Mouse (Mus musculus) gastrocnemius, adult 8-10 months (tissue): ENCODE results near the gene Epn2. TPM values are rescaled to one million over a fixed set of nuclear protein-coding genes. Genes with fewer than 3 reads are reported as not detected.

Experiments used
- DNase-seq, 2 experiments: peaks; one replicate each; pipeline ENCODE4 v3.0.0; 2022; ENCODE audit warnings: low spot score in 2 of 2
- total RNA-seq, 4 experiments: library from RNA; stranded (reverse); gene quantifications; 2 replicates each; pipeline ENCODE4 v1.2.4; 2022

Gene Epn2
- total RNA-seq, 4 experiments from 2014 or later, result 18.3 to 23.2 (median 21.5) TPM

DNA sequence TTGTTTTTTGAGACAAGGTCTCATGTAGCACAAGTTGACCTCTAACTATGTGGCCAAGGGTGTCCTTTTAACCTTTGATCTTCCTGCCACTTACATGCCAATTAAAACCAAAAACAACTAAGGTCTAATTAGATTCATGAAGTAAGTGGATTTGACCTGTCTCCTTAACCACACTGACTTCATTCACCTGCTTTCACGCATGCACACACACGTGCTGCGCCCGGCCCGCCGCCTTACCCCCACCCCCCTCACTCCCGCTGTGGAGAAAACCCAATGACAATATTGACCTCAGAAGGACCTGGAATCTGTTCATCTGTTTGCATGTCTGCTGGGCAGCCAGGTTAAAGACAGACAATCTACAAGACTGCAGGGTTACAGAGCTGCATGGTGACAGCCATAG is 38.8 kb downstream of the Epn2 start:
- no peak for DNase-seq

DNA sequence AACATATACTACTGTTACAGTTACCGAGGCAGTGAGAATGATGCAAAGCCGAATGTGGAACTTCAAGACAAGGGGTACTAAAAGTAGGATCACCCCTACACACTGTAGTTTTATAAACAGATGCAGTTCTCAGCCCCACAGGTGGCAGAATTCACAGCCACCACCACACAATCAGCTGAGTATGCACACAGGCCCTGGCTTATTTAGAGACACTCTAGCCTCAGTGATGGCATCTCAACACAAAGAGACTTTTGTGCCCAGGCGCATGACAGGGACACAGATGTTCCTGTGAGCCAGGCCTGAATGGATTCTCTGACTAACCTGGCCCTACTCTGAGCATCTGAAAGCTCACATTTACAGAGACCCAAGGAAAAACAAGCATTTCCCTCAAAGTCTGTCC is 42.1 kb downstream of the Epn2 start:
- DNase-seq, result no peak

DNA sequence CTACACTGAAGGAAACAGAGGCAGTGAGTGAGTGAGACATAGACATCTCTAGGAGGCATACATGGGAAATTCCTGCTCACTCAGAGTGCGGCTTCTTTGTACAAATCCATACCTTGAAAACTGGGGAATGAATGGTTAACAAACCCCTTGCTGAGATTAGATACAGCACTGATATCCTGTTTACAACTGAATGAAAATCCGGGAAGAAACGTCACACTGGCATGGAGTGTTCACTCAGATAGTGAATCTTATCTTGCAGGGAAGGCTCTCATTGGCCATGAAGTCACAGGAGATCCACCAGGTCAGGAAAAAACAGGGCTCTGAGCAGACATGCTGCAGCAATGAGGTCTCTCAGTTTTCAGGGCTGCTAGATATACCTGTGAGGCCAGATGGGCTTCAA is 42.5 kb downstream of the Epn2 start:
- no peak for DNase-seq

DNA sequence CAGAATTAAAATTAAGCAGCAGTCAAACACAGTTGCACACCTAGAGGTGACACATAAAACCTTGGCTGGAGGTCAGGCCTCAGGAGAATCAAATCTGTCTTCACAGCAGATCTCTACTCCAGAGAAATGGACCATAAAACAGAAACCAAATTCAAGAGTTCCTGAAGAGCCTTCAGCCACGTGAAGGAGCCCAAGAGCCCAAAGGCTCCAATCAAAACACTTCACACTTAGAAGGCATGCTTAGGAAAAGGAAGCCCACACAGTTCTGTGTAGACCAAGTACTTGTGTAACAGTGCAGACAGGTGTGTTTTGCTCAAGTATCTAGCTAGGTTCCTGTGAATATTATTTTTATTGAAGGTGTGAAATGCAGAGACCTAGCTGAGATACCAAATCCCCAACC is 44.0 kb downstream of the Epn2 start:
- no peak for DNase-seq

DNA sequence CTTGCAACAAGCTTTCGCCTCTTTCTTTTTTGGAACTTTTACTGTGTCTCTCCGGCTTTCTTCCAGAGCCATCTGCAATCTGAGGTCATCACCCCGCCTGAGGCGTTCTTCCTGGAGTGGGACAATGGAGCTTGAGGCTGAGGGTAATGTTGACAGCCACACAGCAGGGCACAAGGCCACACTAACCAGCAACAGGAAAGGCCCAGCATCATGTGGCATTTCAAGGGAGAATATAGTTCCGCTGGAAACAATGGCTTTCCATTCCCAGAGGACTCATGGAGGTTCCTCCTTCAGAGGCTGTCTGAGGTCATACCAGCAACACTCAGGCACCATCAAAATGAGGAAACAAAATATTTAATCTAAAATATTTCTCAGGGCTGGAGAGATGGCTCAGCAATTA is 45.9 kb downstream of the Epn2 start:
- DNase-seq, result no peak

DNA sequence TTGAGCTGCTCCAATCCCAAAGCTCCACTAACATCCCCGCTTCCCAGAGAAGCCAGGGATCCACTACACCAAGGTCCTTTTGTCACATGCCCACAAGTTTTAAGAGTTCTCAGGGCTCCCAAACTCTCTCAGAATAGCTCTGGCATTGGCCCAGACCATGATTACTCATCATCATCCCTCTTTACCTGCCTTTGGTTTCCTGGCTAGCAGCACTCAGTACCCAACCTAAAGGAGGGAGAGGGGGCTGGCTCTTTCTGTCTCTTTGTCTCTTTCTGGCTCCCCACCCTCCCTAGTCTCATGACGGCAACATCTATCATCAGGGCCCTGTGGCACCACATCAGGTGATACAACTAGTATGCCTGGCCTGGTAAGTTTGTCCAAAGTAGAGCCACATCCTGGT is 46.7 kb downstream of the Epn2 start:
- no peak for DNase-seq

DNA sequence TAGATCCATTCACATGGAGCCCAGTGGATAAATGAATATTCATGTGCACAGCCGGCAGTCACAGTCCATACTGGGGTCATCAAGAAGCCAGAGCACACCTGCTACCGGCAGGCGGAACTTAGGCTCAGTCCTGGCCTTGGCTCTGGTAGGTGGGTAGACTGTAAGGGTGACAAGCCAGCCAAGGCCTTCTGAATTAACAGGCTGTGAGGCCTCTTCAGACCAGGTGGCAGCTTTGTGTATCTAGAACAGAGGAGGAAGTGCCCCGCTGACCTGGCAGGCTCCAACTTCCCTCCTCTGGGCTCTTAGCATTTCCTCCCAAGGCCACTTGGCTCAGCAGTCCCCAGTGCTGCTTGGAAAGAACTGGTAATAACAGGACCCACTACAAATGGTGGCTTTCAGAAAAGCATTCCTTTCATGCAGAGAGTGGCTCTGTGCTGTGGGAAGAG is 50.2 kb downstream of the Epn2 start:
- DNase-seq, result no peak

DNA sequence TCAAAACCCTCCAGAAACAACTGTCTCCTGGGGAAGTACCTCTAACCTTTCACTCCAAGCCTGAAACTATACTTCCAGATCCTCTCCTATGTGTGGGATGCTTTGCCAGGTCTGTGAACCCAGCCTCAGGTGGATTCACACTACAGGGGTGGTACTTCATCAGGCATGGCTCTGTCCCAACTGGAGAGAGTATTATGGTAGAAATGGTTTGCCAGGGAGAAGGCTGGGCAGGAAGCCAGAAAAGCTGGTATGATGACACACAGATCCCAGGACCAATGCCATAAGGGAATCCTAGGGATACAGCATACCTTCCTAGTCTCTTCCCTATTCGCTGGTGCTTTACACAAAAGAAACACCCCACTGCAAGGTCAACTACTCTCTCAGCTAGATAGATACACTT is 52.6 kb downstream of the Epn2 start:
- DNase-seq, result no peak

DNA sequence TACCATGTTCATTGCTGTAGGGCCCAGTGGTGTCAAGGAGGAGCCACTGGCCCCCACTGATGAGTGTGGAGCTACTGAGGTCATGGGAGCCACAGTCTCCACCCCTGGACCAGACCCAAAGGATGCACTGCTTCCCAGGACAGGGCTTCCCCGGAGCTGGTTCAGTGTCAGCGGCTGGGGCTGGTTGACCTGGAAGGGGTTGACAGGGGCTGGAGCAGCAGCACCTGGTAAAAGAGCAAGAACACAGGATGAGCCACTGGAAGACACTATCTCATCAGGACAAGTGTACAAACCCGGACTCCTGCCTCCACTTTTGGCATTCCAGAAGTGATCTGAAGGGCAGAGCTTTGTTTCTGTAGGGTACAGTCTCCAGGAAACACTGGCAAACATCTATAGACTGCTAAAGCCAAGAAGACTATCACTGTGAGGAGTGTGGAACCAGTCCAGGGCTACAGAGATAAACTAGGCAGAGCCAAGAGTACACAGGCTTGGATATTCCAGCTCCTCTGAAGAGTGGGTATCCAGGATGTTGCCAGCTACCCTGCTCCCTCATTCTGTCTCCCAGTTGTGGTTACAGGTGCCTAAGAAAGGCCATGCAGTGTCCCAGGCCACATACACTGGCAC is 59.9 kb downstream of the Epn2 start:
- no peak for DNase-seq

DNA sequence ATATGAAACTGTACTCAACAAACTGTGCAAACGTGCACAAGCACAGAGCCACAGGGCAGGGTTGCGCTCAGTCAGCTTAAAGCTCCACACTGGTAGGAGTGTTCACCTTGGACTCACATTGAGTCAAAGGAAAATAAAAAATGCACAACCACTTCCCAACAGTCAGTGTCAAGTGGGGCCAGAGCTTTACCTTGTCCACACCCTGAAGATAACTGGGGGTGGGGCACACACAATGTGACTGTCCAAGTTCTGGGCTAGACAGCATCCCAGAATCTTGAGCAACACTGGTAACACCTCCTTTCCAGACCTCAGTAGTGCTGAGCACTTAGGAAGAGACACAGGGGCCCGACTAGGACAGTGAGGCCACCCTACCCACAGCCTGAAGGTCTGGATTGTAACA is 60.6 kb downstream of the Epn2 start:
- DNase-seq, result no peak

DNA sequence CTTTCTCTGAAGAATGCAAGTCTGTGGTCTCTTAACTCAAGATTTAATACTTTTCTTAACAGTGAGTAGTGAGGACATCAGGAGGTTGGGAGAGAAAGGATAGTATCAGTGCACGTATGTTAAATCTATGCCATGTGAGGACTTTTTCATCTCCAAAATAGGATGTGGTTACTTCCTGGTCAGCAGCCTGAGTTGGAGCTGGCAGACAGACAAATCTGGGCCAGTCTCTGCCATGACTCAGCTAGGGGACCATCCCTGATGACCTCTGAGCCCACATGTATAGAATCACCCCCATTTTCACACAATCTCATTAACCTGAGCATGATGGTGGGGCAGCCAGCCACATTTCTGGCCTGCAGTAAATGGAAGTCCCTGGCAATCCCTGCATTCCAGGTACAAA is 61.5 kb downstream of the Epn2 start:
- no peak for DNase-seq

DNA sequence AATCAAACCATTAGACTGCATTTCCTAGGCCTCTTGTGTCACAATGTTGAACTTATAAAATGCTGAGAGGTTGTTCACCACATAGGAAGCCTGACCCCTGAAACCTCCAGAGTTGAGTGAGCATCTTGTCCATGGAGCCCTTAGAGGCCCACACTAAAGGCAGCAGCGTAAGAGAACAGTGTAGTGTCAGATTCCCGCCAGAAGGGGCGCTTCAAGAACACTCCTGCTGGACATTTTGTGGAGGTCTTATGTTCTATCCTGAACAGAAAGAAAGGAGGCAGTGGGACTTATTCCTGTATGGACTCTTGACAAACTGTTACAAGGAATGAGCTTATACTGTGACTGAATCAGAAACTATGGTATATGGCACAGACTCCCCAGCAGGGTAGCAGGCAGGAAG is 64.5 kb downstream of the Epn2 start:
- DNase-seq, result no peak

DNA sequence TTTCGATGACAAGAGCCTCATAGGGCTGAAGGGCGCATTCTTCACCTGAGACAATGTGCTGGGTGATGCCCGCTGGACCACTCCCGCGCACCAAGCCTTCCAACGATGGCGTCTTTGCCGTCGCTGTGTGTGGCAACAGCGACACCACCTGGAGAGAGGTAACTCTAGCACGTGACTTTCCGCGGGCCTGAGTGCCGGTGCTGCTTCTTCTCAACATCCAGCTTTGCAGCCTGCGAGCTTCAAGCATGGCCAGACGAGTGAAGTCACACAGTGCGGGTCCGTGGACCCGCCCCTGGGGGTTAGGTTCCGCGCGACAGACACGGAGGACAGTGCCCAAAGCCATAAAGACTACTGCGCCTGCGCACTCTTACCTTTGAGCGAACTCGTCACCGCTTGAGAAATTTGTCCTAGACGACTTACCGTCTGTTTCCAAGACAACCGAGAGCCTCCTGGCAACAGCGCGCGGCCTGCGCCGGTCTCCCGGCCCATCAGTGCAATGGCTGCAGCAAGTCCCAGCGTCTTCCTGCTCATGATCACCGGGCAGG is 74.7 kb downstream of the Epn2 start, which contains the start of gene B9d1:
Gene B9d1, plus strand, starts transcription at position 432 of the 545 bp plus-strand sequence.
- DNase-seq, result peak; percentile 92 to 93

DNA sequence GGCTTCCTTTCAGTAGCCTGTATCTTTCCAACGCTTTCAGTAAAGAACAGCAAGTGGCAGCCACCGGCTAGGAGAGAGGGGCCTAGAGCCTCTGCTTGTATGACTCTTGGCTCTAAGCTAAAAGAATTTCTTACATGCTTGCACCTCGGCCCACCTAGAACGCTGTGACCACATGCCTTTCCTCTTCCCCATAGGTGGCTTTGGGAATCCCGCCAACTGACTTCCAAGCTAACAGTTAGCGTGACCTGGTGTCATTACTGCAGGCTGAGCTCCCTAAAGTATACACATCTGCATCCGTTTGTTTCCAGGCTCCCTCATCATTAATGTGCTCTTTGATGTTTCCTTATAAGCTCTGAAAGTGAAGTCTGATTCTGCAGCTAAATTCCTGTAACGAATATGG is 75.6 kb downstream of the Epn2 start:
- no peak for DNase-seq

DNA sequence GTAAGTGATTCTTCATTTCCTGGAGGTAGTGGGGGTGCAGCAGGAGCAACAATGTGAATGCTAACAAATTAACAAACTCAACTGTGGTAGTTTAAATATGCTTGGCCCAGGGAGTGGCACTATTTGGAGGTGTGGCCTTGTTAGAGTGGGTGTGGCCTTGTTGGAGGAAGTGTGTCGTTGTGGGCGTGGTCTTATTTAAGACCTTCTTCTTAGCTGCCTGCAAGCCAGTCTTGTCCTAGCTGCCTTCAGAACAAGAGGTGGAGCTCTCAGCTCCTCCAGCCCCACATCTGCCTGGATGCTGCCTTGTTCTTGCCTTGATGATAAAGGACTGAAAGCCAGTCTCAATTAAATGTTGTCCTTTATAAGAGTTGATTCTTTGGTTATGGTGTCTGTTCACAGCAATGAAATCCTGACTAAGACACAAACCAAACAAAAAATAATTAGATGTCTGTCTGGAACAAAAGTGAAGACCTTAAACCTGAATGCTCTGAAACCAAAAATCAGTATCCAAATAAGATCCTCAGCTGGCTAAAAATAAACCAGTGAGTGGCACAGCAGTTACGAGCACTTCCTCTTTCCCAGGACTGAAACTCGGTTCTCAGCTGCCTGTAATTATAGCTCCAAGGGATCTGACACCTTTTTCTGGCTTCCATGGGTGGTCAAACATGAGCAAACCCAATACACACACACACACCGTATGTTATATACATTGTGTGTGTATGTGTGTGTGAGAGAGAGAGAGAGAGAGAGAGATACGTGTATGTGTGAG is 80.6 kb downstream of the Epn2 start:
- DNase-seq, result no peak

DNA sequence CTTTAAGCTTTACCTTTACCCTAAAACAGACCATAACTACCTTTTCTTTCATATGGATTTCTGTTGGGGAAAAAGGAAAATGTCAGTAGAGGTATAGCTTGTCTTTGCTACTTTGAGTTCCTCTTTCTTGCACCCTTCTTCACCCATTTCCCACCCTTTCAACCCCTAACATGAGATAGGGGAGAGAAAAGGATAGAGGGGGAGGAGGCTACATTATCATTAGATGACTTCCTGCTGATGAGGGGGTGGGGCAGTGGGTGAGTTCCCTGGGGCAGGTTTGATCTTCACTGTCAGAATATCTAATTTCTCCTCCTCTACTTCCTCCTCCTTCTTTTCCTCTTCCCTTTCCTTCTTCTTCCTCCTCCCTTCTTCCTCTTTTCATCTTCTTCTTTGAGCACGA is 82.0 kb downstream of the Epn2 start:
- DNase-seq, result no peak

DNA sequence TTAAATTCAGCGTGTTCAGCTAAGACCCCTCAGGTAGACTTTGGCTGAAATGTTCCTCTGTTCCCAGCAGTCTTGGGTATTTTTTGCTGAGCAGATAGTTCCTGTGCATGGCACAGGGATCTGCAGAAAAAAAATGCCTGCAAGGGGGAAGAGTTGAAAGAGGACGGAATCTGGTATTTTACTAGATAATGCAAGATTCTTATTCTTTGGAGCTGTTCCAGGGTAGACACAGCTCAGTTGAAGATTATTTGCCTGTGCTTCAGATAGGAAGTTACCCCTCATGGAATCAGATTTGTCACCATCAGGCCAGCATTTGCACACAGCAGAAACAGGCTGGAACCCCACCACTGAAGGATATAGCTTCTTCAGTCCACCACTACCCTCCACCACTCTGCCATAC is 84.0 kb downstream of the Epn2 start:
- DNase-seq, result no peak

DNA sequence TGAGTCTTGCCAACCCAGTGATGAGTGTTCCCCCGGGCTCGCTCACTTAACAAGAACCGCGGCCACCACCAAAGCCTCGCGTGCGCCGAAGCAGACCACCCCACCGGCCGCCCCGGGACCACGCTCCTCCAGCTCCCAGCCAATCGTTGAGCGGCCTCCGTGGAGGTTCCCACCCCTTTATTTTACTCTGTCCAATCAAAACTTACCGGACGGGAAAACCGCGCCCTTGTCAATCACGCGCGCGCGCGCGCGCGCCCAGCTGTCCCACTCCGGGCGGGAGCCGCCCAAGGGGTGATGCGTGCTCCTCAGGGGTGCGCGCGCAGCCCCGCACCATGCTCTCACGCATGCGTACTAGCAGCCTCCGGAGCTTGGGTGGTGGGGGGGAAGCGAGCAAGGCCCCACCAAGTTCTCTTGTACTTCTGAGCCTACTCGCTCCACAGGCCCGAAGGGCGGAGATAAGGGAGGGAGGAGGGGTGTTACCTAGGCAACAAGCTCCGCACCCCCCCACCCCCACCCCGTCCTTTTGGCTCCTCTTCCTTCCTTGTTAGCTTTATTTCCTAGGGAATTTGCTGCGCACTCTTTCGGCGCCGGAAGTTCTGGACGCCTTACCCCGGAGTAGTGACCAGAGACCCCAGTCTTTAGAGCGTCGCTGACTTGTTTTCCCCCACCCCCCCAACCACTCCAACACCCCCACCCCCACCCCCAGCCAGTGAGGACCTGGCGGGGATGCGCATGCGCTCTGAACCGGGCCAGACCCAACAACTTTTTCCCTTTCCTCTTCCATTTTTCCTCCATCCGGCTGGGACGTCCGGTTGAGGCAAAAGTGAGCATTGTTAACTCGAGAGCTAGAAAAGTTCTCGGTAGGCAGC is 85.1 kb downstream of the Epn2 start, which contains the start of gene Mapk7:
Gene Mapk7, minus strand, starts transcription at position 278 of the 869 bp plus-strand sequence.
- peak; percentile 96 for DNase-seq

DNA sequence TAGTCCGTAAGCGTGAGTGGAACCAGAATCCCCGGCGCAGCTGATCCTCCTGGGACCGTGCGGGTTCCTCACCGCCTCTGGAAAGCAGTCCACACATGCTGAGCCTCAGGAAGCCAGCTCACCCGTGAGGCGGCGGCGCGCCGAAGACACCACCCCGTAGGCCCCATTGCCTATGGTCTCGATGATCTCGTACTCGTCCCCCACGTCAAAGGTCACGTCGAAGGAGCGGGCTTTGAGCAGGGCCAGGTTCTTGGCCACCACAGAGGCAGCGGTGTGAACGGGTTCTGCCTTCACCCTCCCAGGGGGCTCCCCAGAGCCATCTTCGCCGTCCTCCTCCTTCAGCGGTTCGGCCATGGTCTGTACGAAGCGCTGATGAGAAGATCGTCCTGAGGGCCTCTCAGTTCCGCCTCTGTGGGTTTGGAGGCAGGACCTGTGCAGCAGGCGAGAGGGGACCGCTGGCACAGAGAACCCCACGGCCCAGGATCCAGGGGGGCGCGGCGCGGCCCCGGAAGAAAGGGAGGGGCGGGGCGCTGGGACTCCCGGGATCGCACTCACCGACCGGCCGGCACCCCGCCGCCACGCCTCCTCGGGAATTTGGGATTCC is 85.9 kb downstream of the Epn2 start:
- no peak for DNase-seq

DNA sequence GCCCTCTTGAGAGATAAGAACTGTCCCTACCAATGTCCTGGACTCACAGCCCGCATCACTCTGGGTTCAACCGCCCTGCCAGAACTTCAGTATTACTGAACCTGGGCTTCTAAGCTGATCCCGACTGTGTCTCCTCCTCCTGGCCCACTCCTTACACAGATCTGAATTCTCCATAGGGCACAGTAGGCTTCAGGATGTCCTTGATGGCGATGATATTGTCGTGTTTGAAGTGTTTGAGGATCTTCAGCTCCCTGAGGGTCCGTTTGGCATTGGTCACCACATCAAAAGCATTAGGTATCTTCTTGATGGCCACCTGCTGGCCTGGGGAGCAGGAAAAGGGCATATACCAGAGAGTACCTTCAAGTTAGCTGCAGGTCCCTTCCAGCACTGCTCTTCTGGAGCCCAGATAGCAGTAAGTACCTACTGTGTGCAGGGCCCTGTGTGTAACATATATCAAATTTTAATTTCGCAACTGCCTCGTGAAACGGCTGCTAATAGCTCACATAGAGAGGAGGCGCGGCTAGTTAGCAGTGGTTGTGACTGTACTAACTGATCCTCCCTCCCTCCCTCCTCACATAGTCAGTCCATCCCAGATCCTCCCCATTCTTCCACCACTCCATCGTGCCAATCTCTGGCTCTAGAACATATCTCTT is 86.6 kb downstream of the Epn2 start:
- DNase-seq, result no peak
